Mouse (Mus musculus) left cerebral cortex, adult 9 months (tissue): Measurements from ENCODE around the gene Auts2.
A peak's percentile ranks its signal among the peaks of the same experiment; 100 is the strongest.

ENCODE experiments used
- DNase-seq, 2 experiments: peaks; one replicate each; pipeline ENCODE4 v3.0.0; 2022; ENCODE audit warnings: low spot score in 2 of 2

Gene Auts2

GRCm38 (mm10) chr5:131922118-131922517 is 621.0 kb downstream of the Auts2 start:
- DNase-seq = no peak

DNA sequence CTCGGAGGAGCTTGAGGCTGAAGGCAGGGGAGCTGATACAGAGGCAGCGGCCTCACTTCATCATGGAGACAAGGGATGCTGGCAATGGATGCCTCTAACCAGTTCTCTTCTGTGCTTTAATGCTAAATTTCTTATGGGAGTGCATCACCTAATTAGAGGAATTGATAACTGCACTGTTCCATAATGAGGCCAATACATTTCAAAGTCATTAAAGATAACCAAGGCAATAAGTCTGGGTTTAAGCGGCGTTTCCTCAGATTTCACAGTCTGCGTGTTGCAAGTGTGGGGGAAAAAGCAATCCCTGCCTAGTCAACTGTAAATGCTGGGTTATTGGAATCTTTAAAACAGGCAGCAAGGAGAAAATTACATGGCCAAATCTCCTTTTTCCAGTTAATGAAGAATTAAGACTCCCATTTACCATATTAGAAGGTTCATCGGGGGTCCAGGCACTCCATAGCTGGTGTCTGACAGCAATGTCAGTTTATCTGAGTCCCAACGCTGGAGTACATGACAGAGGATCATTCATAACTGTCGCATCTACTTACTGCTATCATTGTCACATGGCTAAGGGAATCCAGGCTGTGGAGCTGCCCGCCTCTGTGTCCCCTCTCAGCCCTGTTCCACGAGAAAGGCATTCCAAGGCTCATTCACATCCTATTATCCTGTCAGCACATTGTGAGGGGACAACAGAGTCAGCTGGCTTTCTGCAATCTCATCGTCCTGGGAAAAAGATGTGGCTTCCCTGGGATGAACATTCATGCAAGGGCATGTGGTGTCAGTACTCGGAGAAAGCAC is 623.0 kb downstream of the Auts2 start:
- DNase-seq = no peak

DNA sequence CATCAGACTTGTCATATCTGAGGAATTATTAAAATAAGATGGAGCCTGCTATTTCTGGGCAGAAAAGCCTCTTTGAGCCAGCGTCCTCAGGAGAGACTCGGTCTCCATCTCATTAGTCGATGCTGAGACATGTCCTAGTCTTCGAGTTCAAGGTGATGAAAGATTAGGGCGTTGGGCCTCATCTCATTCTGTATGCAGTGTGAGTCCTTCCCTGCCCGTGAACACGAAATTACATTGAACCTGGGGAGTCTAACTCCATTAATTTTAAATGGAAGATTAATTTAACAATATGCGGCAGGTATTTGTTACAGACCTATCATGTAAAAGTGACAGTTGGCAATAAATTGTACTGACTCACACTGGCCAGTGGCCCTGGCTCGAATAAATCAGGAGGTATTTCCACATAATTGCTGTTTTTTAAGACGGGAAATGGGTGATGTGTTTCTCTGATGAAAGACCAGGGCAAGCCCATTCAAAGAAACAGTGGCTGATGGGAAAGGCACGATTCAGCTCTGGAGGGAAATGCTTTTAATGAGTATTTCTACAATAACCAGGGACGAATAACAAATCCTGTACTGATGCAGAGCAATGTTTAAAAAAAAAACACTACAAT is 626.2 kb downstream of the Auts2 start:
- DNase-seq = no peak

DNA sequence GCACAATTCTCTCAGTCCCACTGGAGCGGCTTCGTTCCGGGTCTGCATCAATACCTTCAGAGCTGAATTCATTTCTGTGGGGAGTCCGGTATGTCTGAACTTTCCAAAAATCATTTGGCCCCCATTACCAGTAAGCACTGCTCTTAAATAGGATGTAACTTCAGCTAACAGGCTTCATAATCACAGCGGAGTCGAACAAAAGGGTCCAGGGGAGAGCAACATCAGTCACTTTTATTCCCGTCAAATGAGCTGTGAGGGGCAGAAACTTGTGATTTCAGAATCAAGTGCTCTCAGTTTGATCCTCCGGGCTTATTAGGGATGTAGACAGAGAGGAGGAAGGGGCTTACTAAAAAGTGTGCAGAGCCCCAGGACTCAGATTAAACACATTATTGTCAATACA is 629.6 kb downstream of the Auts2 start:
- no peak for DNase-seq

- DNase-seq = no peak
Observed at GRCm38 (mm10) chr5:131912983-131913382, 630.2 kb downstream of the Auts2 start.

DNA sequence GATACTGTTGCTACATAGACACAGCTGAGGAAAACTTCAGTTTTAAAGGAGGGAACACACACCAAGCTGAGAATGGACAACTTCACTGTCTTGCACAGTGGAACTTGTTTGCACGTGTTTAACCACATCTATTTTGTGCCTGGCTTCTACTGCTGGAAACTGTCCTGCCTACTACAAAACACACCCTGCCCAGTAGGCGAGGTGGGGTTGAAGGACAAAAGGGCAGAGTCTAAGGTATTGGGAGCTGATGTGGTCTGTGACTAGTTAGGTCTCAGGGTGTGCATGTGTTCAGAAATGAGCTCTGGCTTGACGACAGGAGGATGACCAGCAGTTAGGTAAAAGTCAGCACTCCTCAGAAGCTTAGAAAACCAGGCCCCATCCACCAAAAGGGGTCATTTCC is 636.8 kb downstream of the Auts2 start:
- no peak for DNase-seq

GRCm38 (mm10) chr5:131904478-131904877 is 638.7 kb downstream of the Auts2 start:
- DNase-seq = no peak

DNA sequence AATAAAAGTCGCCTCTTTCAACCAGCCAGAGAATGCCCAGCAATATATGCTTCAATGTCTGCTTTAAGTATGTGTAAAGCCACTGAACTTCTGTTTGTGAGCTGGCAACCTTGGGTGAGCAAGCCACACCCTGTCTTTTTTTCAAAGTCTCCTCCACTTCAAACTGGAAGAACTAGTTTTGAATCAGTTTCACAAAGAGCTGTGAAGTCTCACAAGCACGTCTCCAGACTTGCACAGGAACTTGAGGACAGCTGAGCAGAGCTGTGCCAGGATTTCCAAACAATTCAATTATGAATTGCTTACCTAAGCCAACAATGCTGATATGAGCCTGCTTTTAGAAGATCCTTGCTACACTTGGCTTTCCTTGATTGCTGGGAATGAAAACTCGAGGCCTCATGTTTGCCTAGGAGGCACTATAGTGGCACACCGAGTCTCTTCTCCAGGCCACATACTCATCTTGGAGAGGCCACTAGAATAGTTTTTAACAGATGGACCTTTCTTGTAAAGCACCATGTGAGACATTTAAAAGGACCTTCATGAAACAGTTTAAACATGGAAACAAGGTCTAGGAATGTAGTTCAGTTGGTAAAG is 645.0 kb downstream of the Auts2 start:
- no peak for DNase-seq

GRCm38 (mm10) chr5:131886636-131887035 is 656.5 kb downstream of the Auts2 start:
- DNase-seq = no peak

- no peak for DNase-seq
Observed at GRCm38 (mm10) chr5:131876569-131876968, 666.6 kb downstream of the Auts2 start.

- no peak for DNase-seq
Observed at GRCm38 (mm10) chr5:131875976-131876375, 667.2 kb downstream of the Auts2 start.

DNA sequence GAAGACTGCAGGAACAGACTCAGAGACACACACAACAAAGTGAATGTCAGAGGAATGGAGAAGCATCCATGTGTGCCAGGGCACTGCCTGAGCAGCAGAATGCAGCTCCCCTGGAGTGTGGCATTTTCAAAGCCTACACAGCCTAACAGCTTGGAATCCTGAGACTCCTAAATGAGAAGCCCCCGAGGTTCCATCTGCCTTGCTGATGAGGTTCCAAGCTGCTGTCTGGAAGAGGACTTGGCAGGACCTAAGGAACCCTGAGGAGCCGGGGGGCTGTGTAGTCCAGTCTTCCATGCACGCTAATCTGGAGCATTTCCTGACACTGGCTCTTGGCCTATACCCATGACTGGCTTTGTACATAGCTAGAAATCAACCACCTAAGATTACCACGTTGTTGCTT is 670.0 kb downstream of the Auts2 start:
- DNase-seq = peak in 1 of 2 experiments; percentile 35

DNA sequence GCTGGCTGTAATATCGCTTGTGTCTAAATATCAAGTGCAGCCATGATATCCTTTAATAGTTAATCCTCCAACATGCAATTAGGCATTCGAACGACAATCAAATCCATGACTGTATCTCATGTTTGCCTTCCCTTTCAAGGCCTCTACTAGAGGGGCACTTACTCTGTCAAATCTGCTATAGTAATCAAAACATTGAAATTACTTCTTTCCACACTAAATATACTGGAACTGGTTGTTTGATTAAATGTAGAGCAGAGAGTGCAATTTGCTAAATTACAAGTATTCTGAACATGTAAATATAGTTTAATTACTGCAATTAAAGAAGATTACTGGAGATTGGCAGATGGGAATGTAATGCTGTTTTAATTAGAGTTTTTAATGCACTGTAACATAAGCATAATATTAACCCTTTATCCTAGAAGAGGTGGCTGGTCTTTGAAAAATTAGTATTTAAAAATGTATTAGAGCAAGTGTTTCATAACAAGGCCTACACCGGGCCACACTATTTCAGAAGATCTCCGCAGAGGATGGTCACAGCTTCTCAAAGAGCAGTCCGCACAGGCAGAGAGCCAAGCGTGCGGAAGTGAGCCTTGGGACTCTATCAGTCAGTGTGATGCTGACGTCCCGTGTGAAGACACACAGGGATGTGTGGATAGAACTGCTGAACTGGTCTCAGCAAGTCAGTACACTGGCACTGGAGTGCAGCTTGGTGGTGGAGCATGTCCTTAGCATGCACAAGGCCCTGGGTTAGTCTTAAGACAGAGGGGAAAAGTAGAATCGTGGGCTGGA is 673.2 kb downstream of the Auts2 start:
- DNase-seq = no peak

GRCm38 (mm10) chr5:131865200-131865599 is 677.9 kb downstream of the Auts2 start:
- no peak for DNase-seq

DNA sequence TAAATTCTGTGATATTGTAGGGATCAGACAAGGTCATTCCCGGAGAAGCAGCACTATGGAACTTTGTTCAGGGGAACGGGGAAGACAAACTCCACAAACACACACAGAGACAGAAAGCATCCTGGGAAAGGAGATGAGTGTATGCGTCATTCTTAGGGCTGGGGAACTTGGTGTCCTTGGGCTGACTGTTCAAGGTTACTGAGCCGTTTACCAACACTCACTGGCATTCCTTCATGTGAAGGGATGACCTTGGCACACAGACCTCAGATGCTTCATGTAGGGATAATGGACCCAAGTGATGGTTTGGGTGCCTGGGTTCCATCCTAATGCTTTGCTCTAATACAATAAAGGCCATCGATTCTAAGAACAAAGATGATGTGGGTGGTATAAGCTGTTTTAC is 685.2 kb downstream of the Auts2 start:
- DNase-seq = no peak

DNA sequence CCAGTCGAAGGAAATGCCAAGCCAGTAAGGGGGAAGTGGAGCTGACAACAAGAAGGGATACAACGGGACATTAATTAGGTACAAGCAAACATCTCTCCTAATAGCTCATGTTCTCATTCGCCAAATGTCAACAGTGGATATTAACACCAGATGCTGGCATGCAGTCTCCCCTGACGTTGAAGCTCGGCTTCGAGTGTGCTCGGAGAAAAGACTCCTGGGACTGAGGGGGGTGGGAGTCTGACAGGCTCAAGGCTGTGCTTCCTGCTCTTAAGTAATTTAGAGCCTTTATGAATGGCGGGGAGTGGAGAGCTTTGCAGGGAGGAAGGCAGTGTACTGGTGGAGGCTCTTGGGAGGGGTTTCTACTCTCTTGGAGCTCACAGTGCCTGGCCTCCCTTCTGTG is 687.8 kb downstream of the Auts2 start:
- DNase-seq = no peak

GRCm38 (mm10) chr5:131851597-131852453 is 691.3 kb downstream of the Auts2 start:
- no peak for DNase-seq

DNA sequence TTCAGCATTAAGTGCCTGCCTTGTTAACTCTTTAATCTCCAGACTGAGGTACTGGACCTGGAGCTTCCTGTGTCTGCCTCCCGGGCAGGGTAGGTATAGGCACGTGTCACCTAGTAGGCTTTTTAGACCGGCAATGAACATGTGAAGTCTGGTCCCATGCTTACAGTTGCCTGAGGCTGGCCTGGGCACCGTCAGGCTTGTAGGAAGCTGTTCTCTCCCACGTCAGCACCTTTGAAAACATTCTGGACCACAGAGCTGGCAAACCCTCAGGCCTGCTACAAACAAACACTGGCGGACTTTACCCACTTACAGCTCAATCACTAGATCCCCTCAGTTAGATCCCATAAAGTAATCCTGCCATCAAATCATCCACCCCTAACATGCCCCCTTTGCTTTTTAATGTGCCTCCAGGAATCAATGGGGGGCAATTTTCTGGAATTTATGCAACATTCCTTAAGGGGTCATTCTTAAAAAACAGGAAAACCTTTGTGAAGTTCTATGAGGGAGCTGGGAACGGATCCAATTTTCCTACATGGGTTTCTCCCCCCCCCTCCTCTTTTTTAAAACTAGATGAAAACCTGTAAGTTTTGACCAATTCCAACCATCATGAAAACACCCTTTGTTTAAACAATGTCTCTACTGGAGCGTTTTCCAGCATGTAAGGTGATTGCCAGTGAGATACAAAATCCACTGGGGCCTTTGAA is 692.4 kb downstream of the Auts2 start:
- DNase-seq = no peak

GRCm38 (mm10) chr5:131849644-131850043 is 693.5 kb downstream of the Auts2 start:
- no peak for DNase-seq

- no peak for DNase-seq
Observed at GRCm38 (mm10) chr5:131844519-131844800, 698.7 kb downstream of the Auts2 start.
